Mouse (Mus musculus): ENCODE measurements around the gene Dennd1a.

DNA sequence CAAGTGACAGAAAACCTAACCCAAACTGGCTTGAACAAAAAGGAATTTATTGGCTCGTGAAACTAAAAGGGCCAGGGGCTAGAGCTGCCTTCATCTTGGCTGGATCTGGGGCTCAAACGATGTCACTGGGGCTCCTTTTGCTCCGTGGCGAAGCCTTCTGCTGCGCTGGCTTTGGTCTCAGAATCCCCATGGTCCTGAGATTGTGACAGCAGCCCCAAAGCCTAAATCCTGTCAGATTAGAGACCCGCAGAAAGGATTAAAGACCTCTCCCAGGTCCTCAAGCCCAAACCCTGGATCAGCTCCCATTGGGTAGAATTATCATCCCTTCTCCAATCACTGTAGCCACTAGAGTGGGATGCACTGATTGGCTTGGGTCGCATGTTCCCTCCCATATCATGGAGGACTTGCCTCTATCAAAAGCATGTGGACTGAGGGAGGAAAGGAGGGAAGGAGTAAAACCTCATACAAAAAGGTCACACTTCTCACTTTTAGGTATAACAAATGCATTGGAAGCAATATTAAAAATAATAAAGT is 46.5 kb upstream of the Dennd1a start:
- TF ChIP-seq CTCF (IDR thresholded peaks at IDR 0.05; ENCODE audit: low read depth) (no peak), EP300 (optimal IDR thresholded peaks at IDR 0.05) (no peak)

Measured in stomach, postnatal 0 days (tissue).